Mouse (Mus musculus) gastrocnemius, postnatal 14 days (tissue): ENCODE results near the gene Utp20. TPM values are rescaled to one million over a fixed set of nuclear protein-coding genes. Genes with fewer than 3 reads are reported as not detected.
"Not testable (repeated sequence)": the region's sequence is repeated elsewhere in the genome, so short reads cannot be mapped to it uniquely, and the experiment has no call there.

Source experiments
- DNase-seq: peaks from one replicate; pipeline ENCODE4 v3.0.0; 2021; ENCODE audit warnings: mixed read lengths
- intact Hi-C: fragments of 180-260 bp; cut with DNase I; formaldehyde crosslinking; loops from one replicate; pipeline ENCODE4 v1.15.1; 2025; ENCODE audit warnings: low total_unique reads
- long read RNA-seq, 2 experiments: library from polyadenylated mRNA; stranded (forward); transcript quantifications; one replicate each; pipeline ENCODE4 v2.0.0; 2021
- total RNA-seq, 2 experiments: library from RNA; stranded (reverse); gene quantifications; 2 replicates each; pipeline ENCODE4 v1.2.3; 2021

Utp20 gene
- 1 to 10 TPM; 8.2 to 9.2 TPM for total RNA-seq
- long read RNA-seq, experiment 1, partial matches to known transcripts = 3 of 4 reads
- long read RNA-seq, experiment 1, other reads (novel, unspliced or antisense) = 1 of 4 reads
- long read RNA-seq, experiment 2, full-length matches to known transcripts = 1 of 2 reads
- long read RNA-seq, experiment 2, partial matches to known transcripts = 1 of 2 reads
- long read RNA-seq, experiment 2, other reads (novel, unspliced or antisense) = 0 of 2 reads

GRCm38 (mm10) chr10:88826188-88826946, at the start of gene Utp20:
Utp20 (minus strand) TSS chr10:88826804.
- DNase-seq = peak; percentile 77

GRCm38 (mm10) chr10:88874870-88875269, 48.3 kb upstream of the Utp20 start:
- intact Hi-C loops = no loop called here

More at GRCm38 (mm10) chr10:88826188-88826946, at the start of gene Utp20:
- intact Hi-C loops = no loop called here

GRCm38 (mm10) chr10:88866017-88866416, 39.4 kb upstream of the Utp20 start:
- no peak for DNase-seq
- intact Hi-C loops = no loop called here

More at GRCm38 (mm10) chr10:88874870-88875269, 48.3 kb upstream of the Utp20 start:
- no peak for DNase-seq

- intact Hi-C loops = no loop called here
- no peak for DNase-seq
Measured at GRCm38 (mm10) chr10:88862293-88862692, 35.7 kb upstream of the Utp20 start.

GRCm38 (mm10) chr10:88861416-88861815, 34.8 kb upstream of the Utp20 start:
- DNase-seq = no peak
- intact Hi-C loops = no loop called here

GRCm38 (mm10) chr10:88860911-88861310, 34.3 kb upstream of the Utp20 start:
- intact Hi-C loops = no loop called here
- no peak for DNase-seq

GRCm38 (mm10) chr10:88853326-88853725, 26.7 kb upstream of the Utp20 start:
- intact Hi-C loops = no loop called here
- DNase-seq = no peak

- DNase-seq = no peak
- intact Hi-C loops = no loop called here
Measured at GRCm38 (mm10) chr10:88849976-88850375, 23.4 kb upstream of the Utp20 start.

GRCm38 (mm10) chr10:88848876-88849476, 22.4 kb upstream of the Utp20 start:
- DNase-seq = no peak
- intact Hi-C loops = no loop called here

- DNase-seq = no peak
- intact Hi-C loops = no loop called here
Measured at GRCm38 (mm10) chr10:88834227-88834626, 7.6 kb upstream of the Utp20 start.

GRCm38 (mm10) chr10:88828361-88828760, 1.8 kb upstream of the Utp20 start:
- intact Hi-C loops = no loop called here
- no peak for DNase-seq

- intact Hi-C loops = no loop called here
- no peak for DNase-seq
Measured at GRCm38 (mm10) chr10:88827596-88827995, 992 bp upstream of the Utp20 start.

- DNase-seq, intact Hi-C loops: not testable (repeated sequence)
Measured at GRCm38 (mm10) chr10:88826947-88827306, 323 bp upstream of the Utp20 start.

- intact Hi-C loops = no loop called here
- no peak for DNase-seq
Measured at GRCm38 (mm10) chr10:88817335-88817734, 9.3 kb downstream of the Utp20 start.

- DNase-seq = no peak
- intact Hi-C loops = no loop called here
Measured at GRCm38 (mm10) chr10:88815256-88815655, 11.3 kb downstream of the Utp20 start.

GRCm38 (mm10) chr10:88811704-88812103, 14.9 kb downstream of the Utp20 start:
- intact Hi-C loops = no loop called here
- no peak for DNase-seq

GRCm38 (mm10) chr10:88802236-88802635, 24.4 kb downstream of the Utp20 start:
- intact Hi-C loops = no loop called here
- no peak for DNase-seq

GRCm38 (mm10) chr10:88799381-88799780, 27.2 kb downstream of the Utp20 start:
- no peak for DNase-seq
- intact Hi-C loops = no loop called here

- no peak for DNase-seq
- intact Hi-C loops = no loop called here
Measured at GRCm38 (mm10) chr10:88797452-88797851, 29.2 kb downstream of the Utp20 start.

GRCm38 (mm10) chr10:88796939-88797338, 29.7 kb downstream of the Utp20 start:
- intact Hi-C loops = no loop called here

GRCm38 (mm10) chr10:88795226-88795625, 31.4 kb downstream of the Utp20 start:
- intact Hi-C loops = no loop called here
- no peak for DNase-seq

More at GRCm38 (mm10) chr10:88796939-88797338, 29.7 kb downstream of the Utp20 start:
- DNase-seq = no peak
